Mouse (Mus musculus) stomach, embryonic 14.5 days (tissue): ENCODE measurements around the gene Gpd2. TPM values are rescaled to one million over a fixed set of nuclear protein-coding genes. Genes with fewer than 3 reads are reported as not detected.

ENCODE experiments used
- ATAC-seq: fragments of 200-750 bp; cut with Nextera tagmentation; 2 replicates; pipeline ENCODE4 v1.8.0; 2017; ENCODE audit warnings: low read depth, moderate TSS enrichment; ENCODE audit not compliant: insufficient number of reproducible peaks, insufficient read depth, low FRiP score
- H3K27ac ChIP-seq: fragments of 300-500 bp; sonication (generic); 2 replicates; pipeline ENCODE4 v1.5.1; 2014; ENCODE audit warnings: mild to moderate bottlenecking, low read length, moderate library complexity, mixed read lengths
- H3K27me3 ChIP-seq: fragments of 300-500 bp; sonication (generic); 2 replicates; pipeline ENCODE4 v1.6.1; 2014; ENCODE audit warnings: low read length, control low read depth, mixed read lengths; ENCODE audit not compliant: control insufficient read depth, insufficient read depth
- H3K36me3 ChIP-seq: fragments of 300-500 bp; sonication (generic); 2 replicates; pipeline ENCODE4 v1.6.1; 2014; ENCODE audit warnings: mild to moderate bottlenecking, control low read depth, low read length, moderate library complexity, mixed read lengths; ENCODE audit not compliant: control insufficient read depth, insufficient read depth
- H3K4me1 ChIP-seq: fragments of 300-500 bp; sonication (generic); 2 replicates; pipeline ENCODE4 v1.6.1; 2014; ENCODE audit warnings: low read length, control low read depth, mixed read lengths; ENCODE audit not compliant: control insufficient read depth, insufficient read depth
- H3K4me2 ChIP-seq: fragments of 300-500 bp; sonication (generic); replicated peaks from 2 replicates; pipeline ENCODE4 v1.6.1; 2014; ENCODE audit warnings: low read depth, low read length, control low read depth
- H3K4me3 ChIP-seq: fragments of 300-500 bp; sonication (generic); 2 replicates; pipeline ENCODE4 v1.5.1; 2014; ENCODE audit warnings: low read depth, low read length, control low read depth
- H3K9ac ChIP-seq: fragments of 300-500 bp; sonication (generic); replicated peaks from 2 replicates; pipeline ENCODE4 v1.6.1; 2014; ENCODE audit warnings: low read depth, mild to moderate bottlenecking, control low read depth, low read length, moderate library complexity, mixed read lengths
- H3K9me3 ChIP-seq: fragments of 300-500 bp; sonication (generic); 2 replicates; pipeline ENCODE4 v1.6.1; 2016; ENCODE audit warnings: low read depth, low read length, control low read depth; ENCODE audit not compliant: control insufficient read depth
- WGBS: fragments of 180-500 bp; shearing (Covaris S2); extraction: QIAGEN DNeasy Blood & Tissue Kit; methylation state at CpG from one replicate; pipeline ENCODE4 v1.1.7; 2014; 5-methylcytosine and 5-hydroxymethylcytosine counted together
- polyA plus RNA-seq: library from polyadenylated mRNA; unstranded; fragments of >200 nt; fragmentation: Nextera tagmentation; extraction: Ambion mirVana; gene quantifications from 2 replicates; pipeline ENCODE4 v1.2.1, GENCODE M21; 2014

Gene Gpd2
- polyA plus RNA-seq, result 27.8 and 30.2 TPM in 2 replicates

GRCm38 (mm10) chr2:57237475-57237919 is at the start of gene Gpd2:
TSS of gene Gpd2 (plus strand) at chr2:57237635.
- Histone ChIP-seq H3K27ac (peak within 1 kb of the TSS; percentile 86), H3K36me3 (no peaks in the 10 kb centered on the region), H3K4me1 (peaks cover 7% of the 10 kb centered on the region; the same call in 1 of the 2 replicates), H3K4me2 (peak within 1 kb of the TSS; percentile 89), H3K9ac (peak within 1 kb of the TSS; percentile 87), H3K4me3 (peak within 1 kb of the TSS; percentile 72), H3K27me3 (no peaks in the 10 kb centered on the region), H3K9me3 (no peaks in the 10 kb centered on the region)
- ATAC-seq, result peak; percentile 51
- WGBS, result 8% methylated on average over 20 of the region's 20 CpGs

GRCm38 (mm10) chr2:57188237-57188636 is 49.2 kb upstream of the Gpd2 start:
- Histone ChIP-seq H3K27ac (no peak overlapping the region), H3K9me3 (peaks cover 6% of the 10 kb centered on the region; the same call in 1 of the 2 replicates), H3K36me3 (no peaks in the 10 kb centered on the region), H3K4me3 (no peak overlapping the region), H3K4me1 (no peaks in the 10 kb centered on the region), H3K27me3 (no peaks in the 10 kb centered on the region), H3K9ac (no peak overlapping the region), H3K4me2 (no peak overlapping the region)
- no peak for ATAC-seq
- WGBS, result 45% methylated on average over 9 of the region's 9 CpGs

- peaks cover 6% of the 10 kb centered on the region; the same call in 1 of the 2 replicates for H3K9me3 ChIP-seq
- H3K27ac ChIP-seq, result no peak overlapping the region
- no peak overlapping the region for H3K4me2 ChIP-seq
- no peaks in the 10 kb centered on the region for H3K36me3 ChIP-seq
- no peak for ATAC-seq
- H3K27me3 ChIP-seq, result no peaks in the 10 kb centered on the region
- H3K4me1 ChIP-seq, result no peaks in the 10 kb centered on the region
- H3K9ac ChIP-seq, result no peak overlapping the region
- no peak overlapping the region for H3K4me3 ChIP-seq
Observed at GRCm38 (mm10) chr2:57190884-57191283, 46.6 kb upstream of the Gpd2 start.

GRCm38 (mm10) chr2:57199046-57199445 is 38.4 kb upstream of the Gpd2 start:
- no peaks in the 10 kb centered on the region for H3K9me3 ChIP-seq
- no peak for ATAC-seq
- no peaks in the 10 kb centered on the region for H3K4me1 ChIP-seq
- no peaks in the 10 kb centered on the region for H3K27me3 ChIP-seq
- H3K4me3 ChIP-seq, result no peak overlapping the region
- no peak overlapping the region for H3K9ac ChIP-seq
- H3K27ac ChIP-seq, result no peak overlapping the region
- H3K4me2 ChIP-seq, result no peak overlapping the region
- H3K36me3 ChIP-seq, result no peaks in the 10 kb centered on the region
- WGBS, result 84% methylated on average over 3 of the region's 3 CpGs

- no peak for ATAC-seq
- Histone ChIP-seq H3K36me3 (no peaks in the 10 kb centered on the region), H3K4me3 (no peak overlapping the region), H3K9ac (no peak overlapping the region), H3K4me1 (no peaks in the 10 kb centered on the region), H3K27ac (no peak overlapping the region), H3K27me3 (no peaks in the 10 kb centered on the region), H3K4me2 (no peak overlapping the region), H3K9me3 (no peaks in the 10 kb centered on the region)
- 84% methylated on average over 9 of the region's 9 CpGs for whole genome bisulfite sequencing
Observed at GRCm38 (mm10) chr2:57208472-57209083, 28.9 kb upstream of the Gpd2 start.

- Histone ChIP-seq H3K4me1 (no peaks in the 10 kb centered on the region), H3K27ac (no peak overlapping the region), H3K9ac (no peak overlapping the region), H3K4me3 (no peak overlapping the region), H3K36me3 (no peaks in the 10 kb centered on the region), H3K4me2 (no peak overlapping the region), H3K27me3 (no peaks in the 10 kb centered on the region), H3K9me3 (no peaks in the 10 kb centered on the region)
- WGBS, result 59% methylated on average over 9 of the region's 9 CpGs
- no peak for ATAC-seq
Observed at GRCm38 (mm10) chr2:57211049-57212001, 26.1 kb upstream of the Gpd2 start.

GRCm38 (mm10) chr2:57213364-57213763 is 24.1 kb upstream of the Gpd2 start:
- no peak for ATAC-seq
- Histone ChIP-seq H3K4me2 (no peak overlapping the region), H3K27ac (no peak overlapping the region), H3K4me1 (no peaks in the 10 kb centered on the region), H3K9ac (no peak overlapping the region), H3K9me3 (no peaks in the 10 kb centered on the region), H3K36me3 (no peaks in the 10 kb centered on the region), H3K4me3 (no peak overlapping the region), H3K27me3 (no peaks in the 10 kb centered on the region)
- WGBS, result 87% methylated on average over 4 of the region's 4 CpGs

GRCm38 (mm10) chr2:57223288-57224026 is 14.0 kb upstream of the Gpd2 start:
- Histone ChIP-seq H3K27ac (no peak overlapping the region), H3K4me3 (no peak overlapping the region), H3K36me3 (no peaks in the 10 kb centered on the region), H3K27me3 (no peaks in the 10 kb centered on the region), H3K9ac (no peak overlapping the region), H3K9me3 (no peaks in the 10 kb centered on the region), H3K4me2 (no peak overlapping the region), H3K4me1 (no peaks in the 10 kb centered on the region)
- no peak for ATAC-seq
- WGBS, result 64% methylated on average over 3 of the region's 3 CpGs
